Mouse (Mus musculus) CH12.LX (cell line): ENCODE data around the gene Zfp637. TPM values are rescaled to one million over a fixed set of nuclear protein-coding genes. Genes with fewer than 3 reads are reported as not detected.

Source experiments
- DNase-seq: peaks from one replicate; pipeline ENCODE4 v3.0.0-alpha.2; 2013; ENCODE audit errors: extremely low read depth
- H3K27ac ChIP-seq: 2 replicates; pipeline ENCODE4 v1.5.1; 2012; ENCODE audit warnings: low read depth, mild to moderate bottlenecking, control low read depth, moderate library complexity; ENCODE audit not compliant: insufficient read depth
- H3K27me3 ChIP-seq: replicated peaks from 2 replicates; pipeline ENCODE3; 2012; ENCODE audit warnings: inconsistent platforms
- H3K36me3 ChIP-seq, 2 experiments: replicated peaks in 1 of 2; 2 replicates each; pipeline versions ENCODE3 to v1.6.1; 2012; ENCODE audit warnings: inconsistent platforms in 1 of 2, low read length in 1 of 2, mild to moderate bottlenecking in 1 of 2, mixed read lengths in 1 of 2, moderate library complexity in 1 of 2; ENCODE audit not compliant: control insufficient read depth in 1 of 2, insufficient read depth in 1 of 2
- H3K4me1 ChIP-seq, 2 experiments: 2 replicates each; pipeline ENCODE4 v1.6.1; 2012; ENCODE audit warnings: inconsistent platforms in 1 of 2, moderate library complexity in 1 of 2; ENCODE audit not compliant: insufficient read depth in 2 of 2, control insufficient read depth in 1 of 2
- H3K4me2 ChIP-seq: 2 replicates; pipeline ENCODE4 v1.6.1; 2012; ENCODE audit warnings: low read depth, mild to moderate bottlenecking, control low read depth; ENCODE audit not compliant: poor library complexity, insufficient read depth, severe bottlenecking
- H3K4me3 ChIP-seq, 3 experiments: fragments of 150-350 bp in 1 of 3; sonication (generic) in 1 of 3; replicated peaks in 1 of 3; 2 replicates each; pipeline versions ENCODE3 to v1.5.1; 2011 to 2012; ENCODE audit warnings: low read depth in 2 of 3, low read length in 2 of 3, mild to moderate bottlenecking in 2 of 3, moderate library complexity in 2 of 3, control low read depth in 1 of 3, improper control_type of control experiment in 1 of 3, inconsistent platforms in 1 of 3, mixed read lengths in 1 of 3; ENCODE audit not compliant: poor library complexity in 1 of 3
- H3K79me2 ChIP-seq: replicated peaks from 2 replicates; pipeline ENCODE4 v1.6.1; 2012; ENCODE audit warnings: mild to moderate bottlenecking, moderate library complexity; ENCODE audit not compliant: control insufficient read depth, poor library complexity, insufficient read depth, severe bottlenecking; ENCODE audit errors: extremely low read depth
- H3K9ac ChIP-seq: 2 replicates; pipeline ENCODE4 v1.6.1; 2012; ENCODE audit warnings: low read depth, mild to moderate bottlenecking, control low read depth, moderate library complexity; ENCODE audit not compliant: insufficient read depth
- H3K9me3 ChIP-seq: replicated peaks from 2 replicates; pipeline ENCODE3; 2012; ENCODE audit warnings: low read length, inconsistent platforms, mixed read lengths
- CTCF ChIP-seq, 2 experiments: IDR thresholded peaks in 1 of 2; conservative IDR thresholded peaks in 1 of 2; 2 replicates each; pipeline ENCODE4 v1.5.1; 2011 to 2012; ENCODE audit warnings: low read depth in 2 of 2, low read length in 2 of 2, improper control_type of control experiment in 1 of 2, inconsistent platforms in 1 of 2, mild to moderate bottlenecking in 1 of 2, moderate library complexity in 1 of 2
- E2F4 ChIP-seq: IDR thresholded peaks from 2 replicates; pipeline ENCODE4 v1.6.1; 2011; ENCODE audit warnings: low read depth, low read length, improper control_type of control experiment; ENCODE audit not compliant: insufficient replicate concordance
- EP300 ChIP-seq: IDR thresholded peaks from 2 replicates; pipeline ENCODE4 v1.6.1; 2011; ENCODE audit warnings: low read length, improper control_type of control experiment
- HCFC1 ChIP-seq: IDR thresholded peaks from 2 replicates; pipeline ENCODE4 v1.6.1; 2012; ENCODE audit warnings: low read depth, mild to moderate bottlenecking, inconsistent platforms, low read length, improper control_type of control experiment
- IRF4 ChIP-seq: IDR thresholded peaks from 2 replicates; pipeline ENCODE4 v1.6.1; 2014; ENCODE audit warnings: low read depth, mild to moderate bottlenecking, inconsistent platforms, low read length, improper control_type of control experiment
- MAFK ChIP-seq: IDR thresholded peaks from 2 replicates; pipeline ENCODE4 v1.6.1; 2011; ENCODE audit warnings: low read length, improper control_type of control experiment; ENCODE audit not compliant: insufficient replicate concordance
- MAX ChIP-seq: IDR thresholded peaks from 2 replicates; pipeline ENCODE4 v1.6.1; 2011; ENCODE audit warnings: low read length, improper control_type of control experiment
- MAZ ChIP-seq: IDR thresholded peaks from 2 replicates; pipeline ENCODE4 v1.6.1; 2012; ENCODE audit warnings: low read depth, mild to moderate bottlenecking, inconsistent platforms, low read length, improper control_type of control experiment, moderate library complexity
- MYC ChIP-seq: IDR thresholded peaks from 2 replicates; pipeline ENCODE4 v1.6.1; 2011; ENCODE audit warnings: low read depth, mild to moderate bottlenecking, improper control_type of control experiment, low read length
- PAX5 ChIP-seq: IDR thresholded peaks from 2 replicates; pipeline ENCODE4 v1.6.1; 2012; ENCODE audit warnings: low read length, inconsistent platforms, mixed read lengths
- POLR2AphosphoS2 ChIP-seq: IDR thresholded peaks from 2 replicates; pipeline ENCODE4 v1.6.1; 2011; ENCODE audit warnings: low read depth, low read length, improper control_type of control experiment
- RAD21 ChIP-seq: IDR thresholded peaks from 2 replicates; pipeline ENCODE4 v1.6.1; 2011; ENCODE audit warnings: low read depth, mild to moderate bottlenecking, low read length, improper control_type of control experiment, moderate library complexity
- SMC3 ChIP-seq: IDR thresholded peaks from 2 replicates; pipeline ENCODE4 v1.6.1; 2011; ENCODE audit warnings: low read depth, low read length, improper control_type of control experiment
- ZC3H11A ChIP-seq: IDR thresholded peaks from 2 replicates; pipeline ENCODE4 v1.6.1; 2012; ENCODE audit warnings: low read depth, mild to moderate bottlenecking, inconsistent platforms, low read length, improper control_type of control experiment
- ZMIZ1 ChIP-seq: IDR thresholded peaks from 2 replicates; pipeline ENCODE4 v1.6.1; 2012; ENCODE audit warnings: low read depth, mild to moderate bottlenecking, inconsistent platforms, low read length, improper control_type of control experiment
- dilution Hi-C: fragments of 300-500 bp; cut with MboI; formaldehyde crosslinking; loops from 2 replicates; pipeline ENCODE4 v1.14.3; 2020; ENCODE audit warnings: low sequenced_read_pairs; ENCODE audit not compliant: extremely low pct_unique_long_range_greater_than_20kb, extremely low pct_ligation_motif_present
- in situ Hi-C: fragments of 300-500 bp; cut with MboI; formaldehyde crosslinking; loops from 3 replicates; pipeline ENCODE4 v1.14.3; 2019; ENCODE audit warnings: low sequenced_read_pairs, low pct_ligation_motif_present, low pct_unique_long_range_greater_than_20kb, mixed read lengths
- polyA plus RNA-seq: library from polyadenylated mRNA; unstranded; fragments of >175 nt; gene quantifications from 2 replicates; pipeline ENCODE4 v1.2.1, GENCODE M21; 2012; ENCODE audit warnings: low read depth; ENCODE audit not compliant: insufficient read length
- total RNA-seq, 2 experiments: library from RNA; depleted of rRNA; stranded (reverse); fragments of 300-350 nt in 1 of 2; fragments of >200 nt in 1 of 2; gene quantifications; 2 replicates each; pipeline ENCODE4 v1.2.3; 2012 to 2014

Zfp637 gene
- total and polyA plus RNA-seq, 3 experiments: 12.5 to 19.7 (median 18.7) TPM

GRCm38 (mm10) chr6:117857990-117858389 is 17.0 kb downstream of the Zfp637 start:
- Histone ChIP-seq H3K4me2 (no peak overlapping the region), H3K9ac (no peak overlapping the region), H3K4me3 (no peak overlapping the region), H3K27me3 (no peaks in the 10 kb centered on the region), H3K4me1 (peaks cover 0 to 3% of the 10 kb centered on the region in 2 experiments; a peak in 2 of 4 replicates), H3K9me3 (no peaks in the 10 kb centered on the region), H3K27ac (no peak overlapping the region), H3K36me3 (no peaks in the 10 kb centered on the region), H3K79me2 (no peaks in the 10 kb centered on the region)
- dilution Hi-C loops: no loop called here
- DNase-seq: no peak
- in situ Hi-C loops: no loop called here
- no peak for TF ChIP-seq MAX
- peak; percentile 42 for TF ChIP-seq SMC3
- TF ChIP-seq CTCF (conservative IDR thresholded peaks at IDR 0.05 in 1 of 2, IDR thresholded peaks at IDR 0.05 in 1 of 2; ENCODE audit: low read depth in 2 of 2, low read length in 2 of 2): peak in 1 of 2 experiments; percentile 63; a peak in 2 of 4 replicates
- peak; percentile 61 for TF ChIP-seq RAD21
- TF ChIP-seq HCFC1: no peak

- in situ Hi-C loops: loop anchor here (10.0 kb wide), 1 partner anchor 53 kb away; no protein-coding TSS in a partner anchor
- Histone ChIP-seq H3K4me2 (peak within 1 kb of the TSS; percentile 96; the same call in 1 of the 2 replicates), H3K9ac (peak within 1 kb of the TSS; percentile 55), H3K4me3 (peak within 1 kb of the TSS; percentile 84 to 97 (median 95)), H3K27ac (peak within 1 kb of the TSS; percentile 1; the same call in 1 of the 2 replicates), H3K27me3 (no peaks in the 10 kb centered on the region), H3K79me2 (0 out of 2 replicates have a peak, but pooled peaks cover 7% of the 10 kb centered on the region), H3K9me3 (no peaks in the 10 kb centered on the region), H3K36me3 (peaks cover 0 to 16% of the 10 kb centered on the region in 2 experiments), H3K4me1 (peaks cover 0 to 10% of the 10 kb centered on the region in 2 experiments; a peak in 2 of 4 replicates)
- dilution Hi-C loops: no loop called here
- no peak for DNase-seq
- TF ChIP-seq MAFK (no peak), ZMIZ1 (no peak), POLR2AphosphoS2 (no peak), PAX5 (no peak), ZC3H11A (no peak), EP300 (no peak), MAZ (no peak), RAD21 (no peak), SMC3 (no peak), MYC (no peak), E2F4 (no peak), IRF4 (no peak), HCFC1 (no peak)
These were observed 20.9 kb downstream of the Zfp637 start, which contains the start of gene Zfp239 for GRCm38 (mm10) chr6:117861848-117862247. Zfp239 (plus strand) TSS chr6:117862100.
